Mouse (Mus musculus) olfactory bulb, adult 2 months (tissue): Measurements from ENCODE around the gene Aox2. TPM values are rescaled to one million over a fixed set of nuclear protein-coding genes. Genes with fewer than 3 reads are reported as not detected.
"Not testable (repeated sequence)": the region's sequence is repeated elsewhere in the genome, so short reads cannot be mapped to it uniquely, and the experiment has no call there.

Experiments
- H3K27ac ChIP-seq: fragments of 200-500 bp; 2 replicates; pipeline ENCODE4 v1.5.1; 2012; ENCODE audit warnings: low read depth, low read length; ENCODE audit not compliant: insufficient read depth
- H3K4me1 ChIP-seq: fragments of 200-500 bp; 2 replicates; pipeline ENCODE4 v1.6.1; 2012; ENCODE audit warnings: low read length; ENCODE audit not compliant: control insufficient read depth, insufficient read depth
- H3K4me3 ChIP-seq: fragments of 200-500 bp; 2 replicates; pipeline ENCODE4 v1.5.1; 2012; ENCODE audit warnings: mild to moderate bottlenecking, low read depth, low read length, moderate library complexity; ENCODE audit not compliant: insufficient read depth
- CTCF ChIP-seq: fragments of 200-500 bp; IDR thresholded peaks from 2 replicates; pipeline ENCODE4 v1.5.1; 2012; ENCODE audit warnings: low read depth, mild to moderate bottlenecking, low read length, moderate library complexity; ENCODE audit not compliant: insufficient read depth
- POLR2A ChIP-seq: fragments of 200-500 bp; IDR thresholded peaks from 2 replicates; pipeline ENCODE4 v1.6.1; 2012; ENCODE audit warnings: mild to moderate bottlenecking, low read depth, low read length, moderate library complexity; ENCODE audit not compliant: insufficient read depth
- WGBS: fragments of 180-500 bp; shearing (Covaris S2); methylation state at CpG from one replicate; pipeline ENCODE4 v1.1.7; 2018; 5-methylcytosine and 5-hydroxymethylcytosine counted together
- polyA plus RNA-seq: library from polyadenylated mRNA; stranded (reverse); fragments of >200 nt; gene quantifications from 2 replicates; pipeline ENCODE4 v1.2.4, GENCODE M21; 2012; ENCODE audit warnings: low replicate concordance; ENCODE audit not compliant: missing spikeins, insufficient read depth, insufficient read length

The Aox2 gene
- polyA plus RNA-seq, 1 experiment: not detected

- no peak for TF ChIP-seq CTCF
- no peak for TF ChIP-seq POLR2A
- no peak overlapping the region for H3K27ac ChIP-seq
- H3K4me1 ChIP-seq: no peaks in the 10 kb centered on the region
- 84% methylated on average over 6 of the region's 6 CpGs for WGBS
- H3K4me3 ChIP-seq: no peak overlapping the region
Measured at GRCm38 (mm10) chr1:58348712-58349111, 70.6 kb downstream of the Aox2 start.

GRCm38 (mm10) chr1:58353238-58353893 is 75.2 kb downstream of the Aox2 start:
- H3K27ac ChIP-seq: no peak overlapping the region
- no peaks in the 10 kb centered on the region for H3K4me1 ChIP-seq
- H3K4me3 ChIP-seq: no peak overlapping the region
- no peak for TF ChIP-seq POLR2A
- TF ChIP-seq CTCF: no peak
- WGBS: 69% methylated on average over 4 of the region's 4 CpGs

GRCm38 (mm10) chr1:58358958-58359901 is 81.1 kb downstream of the Aox2 start:
- 64% methylated on average over 19 of the region's 19 CpGs for WGBS
- no peak for TF ChIP-seq POLR2A
- TF ChIP-seq CTCF: no peak
- Histone ChIP-seq H3K4me1 (peaks cover 9% of the 10 kb centered on the region; the same call in 1 of the 2 replicates), H3K4me3 (no peak overlapping the region), H3K27ac (peak overlapping the region; percentile 88)

GRCm38 (mm10) chr1:58362296-58362695 is 84.2 kb downstream of the Aox2 start:
- Histone ChIP-seq H3K27ac (no peak overlapping the region), H3K4me1 (peaks cover 9% of the 10 kb centered on the region; the same call in 1 of the 2 replicates), H3K4me3 (no peak overlapping the region)
- 71% methylated on average over 4 of the region's 4 CpGs for WGBS
- no peak for TF ChIP-seq POLR2A
- no peak for TF ChIP-seq CTCF

GRCm38 (mm10) chr1:58364551-58364950 is 86.4 kb downstream of the Aox2 start:
- no peak overlapping the region for H3K4me3 ChIP-seq
- TF ChIP-seq POLR2A (no peak), CTCF (no peak)
- no peak overlapping the region for H3K27ac ChIP-seq
- 95% methylated on average over 12 of the region's 12 CpGs for WGBS
- peaks cover under 1% of the 10 kb centered on the region; the same call in 1 of the 2 replicates for H3K4me1 ChIP-seq

- WGBS: 96% methylated on average over 3 of the region's 3 CpGs
- no peak for TF ChIP-seq CTCF
- TF ChIP-seq POLR2A: no peak
- Histone ChIP-seq H3K4me1 (no peaks in the 10 kb centered on the region), H3K27ac (no peak overlapping the region), H3K4me3 (no peak overlapping the region)
Measured at GRCm38 (mm10) chr1:58365829-58366228, 87.7 kb downstream of the Aox2 start.

GRCm38 (mm10) chr1:58366737-58367471 is 88.8 kb downstream of the Aox2 start:
- H3K4me1 ChIP-seq: no peaks in the 10 kb centered on the region
- no peak overlapping the region for H3K4me3 ChIP-seq
- no peak for TF ChIP-seq CTCF
- no peak for TF ChIP-seq POLR2A
- 84% methylated on average over 12 of the region's 12 CpGs for WGBS
- no peak overlapping the region for H3K27ac ChIP-seq

- WGBS: 95% methylated on average over 2 of the region's 2 CpGs
- TF ChIP-seq POLR2A (no peak), CTCF (no peak)
Measured at GRCm38 (mm10) chr1:58369716-58370115, 91.6 kb downstream of the Aox2 start.

GRCm38 (mm10) chr1:58374266-58374665 is 96.1 kb downstream of the Aox2 start:
- not testable (repeated sequence) for H3K27ac ChIP-seq, H3K4me1 ChIP-seq, H3K4me3 ChIP-seq
- 88% methylated on average over 2 of the region's 2 CpGs for WGBS

More at GRCm38 (mm10) chr1:58369716-58370115, 91.6 kb downstream of the Aox2 start:
- H3K27ac ChIP-seq: no peak overlapping the region
- H3K4me3 ChIP-seq: no peak overlapping the region
- H3K4me1 ChIP-seq: no peaks in the 10 kb centered on the region
